Mouse (Mus musculus): ENCODE data around the gene Hsd17b7. TPM values are rescaled to one million over a fixed set of nuclear protein-coding genes. Genes with fewer than 3 reads are reported as not detected.

Gene Hsd17b7
- total RNA-seq, 2 experiments from 2014 or later: 16.7 to 18.0 TPM

DNA sequence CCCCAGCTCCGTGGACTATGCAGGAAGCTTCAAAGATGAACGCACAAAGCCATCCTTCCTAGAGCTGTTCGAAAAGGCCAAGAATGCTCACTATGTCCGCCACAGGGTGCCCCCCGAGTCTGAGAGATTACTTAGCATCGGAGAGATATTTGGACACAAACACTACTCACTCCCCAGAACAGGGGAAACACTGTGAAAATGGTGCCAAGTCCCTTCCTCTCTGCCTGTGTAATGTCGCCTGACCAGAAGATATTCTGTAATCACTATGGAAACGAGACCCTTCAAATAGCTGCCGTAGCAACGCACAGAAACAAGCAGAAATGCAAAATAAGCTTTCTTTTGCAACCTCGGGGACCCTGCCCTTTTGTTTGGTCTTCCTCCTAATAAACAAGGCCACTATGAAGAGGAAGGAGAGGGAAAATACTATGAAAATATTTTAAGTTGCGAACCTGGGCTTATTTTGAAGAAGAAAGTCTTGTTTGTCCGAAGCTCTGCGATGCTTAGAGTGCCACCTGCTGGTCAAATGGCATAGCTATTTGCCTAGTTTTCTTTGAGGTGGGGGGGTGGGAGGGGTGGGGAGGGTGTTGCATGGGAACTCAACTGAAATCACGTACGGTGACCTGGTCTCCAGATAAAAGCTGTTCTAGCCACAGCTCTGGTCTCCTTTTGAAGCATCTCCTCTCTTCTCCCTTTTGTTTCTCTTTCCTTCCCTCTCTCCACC, 34.9 kb downstream of the Hsd17b7 start:
- Histone ChIP-seq H3K4me3 (peak overlapping the region; percentile 56), H3K27ac (peak overlapping the region; percentile 84)
- intact Hi-C loops (cut with DNase I): loop anchor here (1.0 to 10.0 kb wide), 2 partner anchors 403 to 1989 kb away; partner anchors contain the start of gene Nuf2
- peak; percentile 72 for TF ChIP-seq CTCF (IDR thresholded peaks at IDR 0.05)
- DNase-seq (ENCODE audit: extremely low spot score in 1 of 2, low spot score in 2 of 2): peak; percentile 44 to 50

GRCm38 (mm10) chr1:169932122-169932746, 36.8 kb downstream of the Hsd17b7 start:
- H3K27ac ChIP-seq: no peak overlapping the region
- intact Hi-C loops (cut with DNase I): loop anchor here (10.0 kb wide), 1 partner anchor 1987 kb away; no protein-coding TSS in a partner anchor
- no peak for TF ChIP-seq CTCF (IDR thresholded peaks at IDR 0.05)
- H3K4me3 ChIP-seq: no peak overlapping the region
- no peak for DNase-seq (ENCODE audit: extremely low spot score in 1 of 2, low spot score in 2 of 2)

GRCm38 (mm10) chr1:169931698-169932097, 37.3 kb downstream of the Hsd17b7 start:
- TF ChIP-seq CTCF (IDR thresholded peaks at IDR 0.05): no peak
- no peak overlapping the region for H3K4me3 ChIP-seq
- no peak overlapping the region for H3K27ac ChIP-seq
- DNase-seq (ENCODE audit: extremely low spot score in 1 of 2, low spot score in 2 of 2): no peak
- intact Hi-C loops (cut with DNase I): loop anchor here (10.0 kb wide), 1 partner anchor 1987 kb away; no protein-coding TSS in a partner anchor

DNA sequence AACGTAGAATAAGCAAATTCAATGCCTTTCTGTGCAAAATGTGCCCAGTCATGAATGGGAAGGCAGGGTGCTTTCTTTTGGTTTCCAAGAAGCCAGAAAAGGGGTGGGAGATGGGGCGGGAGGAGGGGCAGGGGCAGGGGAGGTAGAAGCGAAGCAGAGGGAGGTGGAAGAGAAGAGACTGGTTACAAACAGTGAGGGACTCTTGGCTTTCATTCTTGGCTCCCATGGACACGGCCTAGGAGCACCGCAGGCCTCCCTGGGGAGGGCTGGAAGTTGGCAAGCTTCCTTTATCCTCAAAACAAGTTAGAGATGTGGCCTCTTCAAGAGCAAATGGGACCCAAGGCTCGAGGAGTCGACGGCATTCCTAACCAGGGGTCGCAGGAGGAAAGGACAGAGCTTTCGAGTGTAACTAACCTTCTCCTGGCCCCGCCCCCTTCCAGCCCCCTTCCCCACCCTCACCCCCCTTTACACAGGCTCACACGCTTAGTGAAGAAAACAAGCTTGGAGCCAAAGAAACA, 40.5 kb downstream of the Hsd17b7 start, which contains the start of gene Ccdc190:
Gene Ccdc190 (plus strand): TSS at position 195 of the 518 bp plus-strand sequence.
- H3K4me3 ChIP-seq: peak within 1 kb of the TSS; percentile 13
- TF ChIP-seq CTCF (IDR thresholded peaks at IDR 0.05): no peak
- H3K27ac ChIP-seq: peak within 1 kb of the TSS; percentile 44; the same call in 1 of the 2 replicates
- intact Hi-C loops (cut with DNase I): no loop called here
- DNase-seq (ENCODE audit: extremely low spot score in 1 of 2, low spot score in 2 of 2): peak in 1 of 2 experiments; percentile 35

- no peak for TF ChIP-seq CTCF (IDR thresholded peaks at IDR 0.05)
- intact Hi-C loops (cut with DNase I): no loop called here
- DNase-seq (ENCODE audit: extremely low spot score in 1 of 2, low spot score in 2 of 2): no peak
- no peak overlapping the region for H3K4me3 ChIP-seq
- H3K27ac ChIP-seq: no peak overlapping the region; the same call in 1 of the 2 replicates
These were observed 41.2 kb downstream of the Hsd17b7 start for GRCm38 (mm10) chr1:169927753-169928369.

DNA sequence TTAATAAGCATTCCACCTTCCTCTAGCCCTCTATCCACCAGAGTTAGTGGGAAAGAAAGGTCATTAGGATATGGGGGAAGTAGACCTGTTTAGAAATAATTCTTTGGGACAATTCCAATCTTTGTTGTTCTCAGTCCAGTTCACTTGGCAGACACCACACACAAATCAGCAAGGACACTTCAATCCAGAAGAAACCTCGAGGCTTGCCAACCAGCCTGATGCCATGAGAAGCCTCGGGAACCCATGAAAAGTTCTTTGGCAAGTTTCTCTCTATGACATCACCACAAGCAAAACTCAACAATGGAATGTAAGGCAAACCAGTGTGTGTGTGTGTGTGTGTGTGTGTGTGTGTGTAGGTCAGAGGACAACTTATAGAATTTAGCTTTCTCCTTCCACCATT, 44.5 kb downstream of the Hsd17b7 start:
- no peak for DNase-seq (ENCODE audit: extremely low spot score in 1 of 2, low spot score in 2 of 2)
- intact Hi-C loops (cut with DNase I): loop anchor here (5.0 kb wide), 1 partner anchor 213 kb away; no protein-coding TSS in a partner anchor
- H3K27ac ChIP-seq: no peak overlapping the region
- H3K4me3 ChIP-seq: no peak overlapping the region
- no peak for TF ChIP-seq CTCF (IDR thresholded peaks at IDR 0.05)

GRCm38 (mm10) chr1:169921710-169922211, 47.3 kb downstream of the Hsd17b7 start:
- DNase-seq (ENCODE audit: extremely low spot score in 1 of 2, low spot score in 2 of 2): peak in 1 of 2 experiments; percentile 38
- peak; percentile 91 for TF ChIP-seq CTCF (IDR thresholded peaks at IDR 0.05)
- intact Hi-C loops (cut with DNase I): loop anchor here (5.0 kb wide), 1 partner anchor 216 kb away; no protein-coding TSS in a partner anchor
- no peak overlapping the region for H3K4me3 ChIP-seq
- H3K27ac ChIP-seq: no peak overlapping the region

GRCm38 (mm10) chr1:169919211-169919610, 49.8 kb downstream of the Hsd17b7 start:
- DNase-seq (ENCODE audit: extremely low spot score in 1 of 2, low spot score in 2 of 2): peak; percentile 76 to 85
- H3K4me3 ChIP-seq: no peak overlapping the region
- H3K27ac ChIP-seq: no peak overlapping the region
- peak; percentile 82 for TF ChIP-seq CTCF (IDR thresholded peaks at IDR 0.05)
- intact Hi-C loops (cut with DNase I): loop anchor here (1.0 to 5.0 kb wide), 2 partner anchors 172 to 388 kb away; partner anchors contain the start of genes Nuf2 and Rgs4

- intact Hi-C loops (cut with DNase I): loop anchor here (1.0 to 5.0 kb wide), 2 partner anchors 171 to 248 kb away; partner anchors contain the start of gene Rgs4
- peak overlapping the region; percentile 56; the same call in 1 of the 2 replicates for H3K27ac ChIP-seq
- peak; percentile 85 for TF ChIP-seq CTCF (IDR thresholded peaks at IDR 0.05)
These were observed 51.0 kb downstream of the Hsd17b7 start for GRCm38 (mm10) chr1:169917998-169918397.

GRCm38 (mm10) chr1:169917115-169917796, 51.8 kb downstream of the Hsd17b7 start:
- no peak for DNase-seq (ENCODE audit: extremely low spot score in 1 of 2, low spot score in 2 of 2)
- intact Hi-C loops (cut with DNase I): loop anchor here (5.0 kb wide), 1 partner anchor 170 kb away; the partner anchor contains the start of gene Rgs4
- no peak for TF ChIP-seq CTCF (IDR thresholded peaks at IDR 0.05)
- Histone ChIP-seq H3K27ac (peak overlapping the region; percentile 56), H3K4me3 (no peak overlapping the region)

More at GRCm38 (mm10) chr1:169917998-169918397, 51.0 kb downstream of the Hsd17b7 start:
- peak; percentile 59 to 77 for DNase-seq (ENCODE audit: extremely low spot score in 1 of 2, low spot score in 2 of 2)
- no peak overlapping the region for H3K4me3 ChIP-seq

All from left cerebral cortex, adult 2 months (tissue).